Mouse (Mus musculus) gastrocnemius, adult 2 months (tissue): ENCODE measurements around the gene Dip2a. TPM values are rescaled to one million over a fixed set of nuclear protein-coding genes. Genes with fewer than 3 reads are reported as not detected.

Experiments used
- DNase-seq: peaks from one replicate; pipeline ENCODE4 v3.0.0; 2022
- H3K27ac ChIP-seq: fragments of 200-600 bp; 2 replicates; pipeline ENCODE4 v1.8.1; 2022; ENCODE audit warnings: mild to moderate bottlenecking
- H3K4me3 ChIP-seq: fragments of 200-600 bp; 2 replicates; pipeline ENCODE4 v1.8.1; 2022; ENCODE audit warnings: mild to moderate bottlenecking, moderate library complexity
- CTCF ChIP-seq: fragments of 200-600 bp; IDR thresholded peaks from 2 replicates; pipeline ENCODE4 v1.8.1; 2022; ENCODE audit warnings: antibody characterized with exemption, mild to moderate bottlenecking, moderate library complexity
- intact Hi-C: fragments of 180-260 bp; cut with DNase I; formaldehyde crosslinking; loops from one replicate; pipeline ENCODE4 v1.15.1; 2025
- total RNA-seq, 2 experiments: library from RNA; stranded (reverse); gene quantifications; 2 replicates each; pipeline ENCODE4 v1.2.3; 2021

Dip2a gene
- total RNA-seq, 2 experiments from 2014 or later, result 3.8 to 5.0 TPM

GRCm38 (mm10) chr10:76346589-76346988, 1.5 kb upstream of the Dip2a start:
- intact Hi-C loops, result loop anchor here (5.0 kb wide), 1 partner anchor 66 kb away; no protein-coding TSS in a partner anchor
- Histone ChIP-seq H3K4me3 (peak overlapping the region; percentile 91), H3K27ac (no peak overlapping the region)
- peak; percentile 58 for DNase-seq
- TF ChIP-seq CTCF, result peak; percentile 69

GRCm38 (mm10) chr10:76346043-76346491, 976 bp upstream of the Dip2a start:
- intact Hi-C loops, result loop anchor here (5.0 kb wide), 1 partner anchor 66 kb away; no protein-coding TSS in a partner anchor
- peak overlapping the region; percentile 91 for H3K4me3 ChIP-seq
- no peak for TF ChIP-seq CTCF
- H3K27ac ChIP-seq, result peak overlapping the region; percentile 85
- DNase-seq, result no peak

- intact Hi-C loops, result loop anchor here (5.0 kb wide), 1 partner anchor 67 kb away; no protein-coding TSS in a partner anchor
- TF ChIP-seq CTCF, result no peak
- Histone ChIP-seq H3K27ac (peak overlapping the region; percentile 85), H3K4me3 (peak overlapping the region; percentile 91)
- no peak for DNase-seq
Measured at GRCm38 (mm10) chr10:76345540-76345902, 430 bp upstream of the Dip2a start.

GRCm38 (mm10) chr10:76334350-76334749, 10.7 kb downstream of the Dip2a start:
- intact Hi-C loops, result loop anchor here (10.0 kb wide), 1 partner anchor 170 kb away; no protein-coding TSS in a partner anchor
- Histone ChIP-seq H3K4me3 (no peak overlapping the region), H3K27ac (no peak overlapping the region)
- no peak for DNase-seq
- TF ChIP-seq CTCF, result no peak

GRCm38 (mm10) chr10:76332040-76332439, 13.1 kb downstream of the Dip2a start:
- Histone ChIP-seq H3K27ac (no peak overlapping the region), H3K4me3 (no peak overlapping the region)
- intact Hi-C loops, result loop anchor here (10.0 kb wide), 1 partner anchor 173 kb away; no protein-coding TSS in a partner anchor
- DNase-seq, result no peak
- TF ChIP-seq CTCF, result no peak

GRCm38 (mm10) chr10:76329093-76329492, 16.0 kb downstream of the Dip2a start:
- TF ChIP-seq CTCF, result no peak
- DNase-seq, result no peak
- intact Hi-C loops, result no loop called here
- no peak overlapping the region for H3K27ac ChIP-seq
- H3K4me3 ChIP-seq, result no peak overlapping the region

GRCm38 (mm10) chr10:76328574-76328973, 16.5 kb downstream of the Dip2a start:
- intact Hi-C loops, result no loop called here
- DNase-seq, result no peak
- no peak for TF ChIP-seq CTCF
- H3K4me3 ChIP-seq, result no peak overlapping the region
- no peak overlapping the region for H3K27ac ChIP-seq

GRCm38 (mm10) chr10:76326304-76327006, 18.6 kb downstream of the Dip2a start:
- DNase-seq, result peak; percentile 66
- TF ChIP-seq CTCF, result peak; percentile 70
- no peak overlapping the region for H3K27ac ChIP-seq
- intact Hi-C loops, result loop anchor here (1.0 kb wide), 1 partner anchor 97 kb away; no protein-coding TSS in a partner anchor
- no peak overlapping the region for H3K4me3 ChIP-seq

- no peak overlapping the region for H3K4me3 ChIP-seq
- intact Hi-C loops, result no loop called here
- no peak overlapping the region for H3K27ac ChIP-seq
- TF ChIP-seq CTCF, result no peak
- DNase-seq, result no peak
Measured at GRCm38 (mm10) chr10:76317623-76318022, 27.5 kb downstream of the Dip2a start.

- TF ChIP-seq CTCF, result no peak
- intact Hi-C loops, result no loop called here
- Histone ChIP-seq H3K27ac (peak overlapping the region; percentile 5; the same call in 1 of the 2 replicates), H3K4me3 (no peak overlapping the region)
- no peak for DNase-seq
Measured at GRCm38 (mm10) chr10:76316194-76316593, 28.9 kb downstream of the Dip2a start.

- no peak for TF ChIP-seq CTCF
- intact Hi-C loops, result no loop called here
- DNase-seq, result no peak
- Histone ChIP-seq H3K27ac (no peak overlapping the region), H3K4me3 (no peak overlapping the region)
Measured at GRCm38 (mm10) chr10:76306738-76307137, 38.4 kb downstream of the Dip2a start.

GRCm38 (mm10) chr10:76300133-76300532, 45.0 kb downstream of the Dip2a start:
- Histone ChIP-seq H3K4me3 (no peak overlapping the region), H3K27ac (no peak overlapping the region)
- no peak for DNase-seq
- intact Hi-C loops, result no loop called here
- no peak for TF ChIP-seq CTCF

GRCm38 (mm10) chr10:76293222-76293621, 51.9 kb downstream of the Dip2a start:
- no peak overlapping the region for H3K27ac ChIP-seq
- intact Hi-C loops, result no loop called here

More at GRCm38 (mm10) chr10:76293222-76293621, 51.9 kb downstream of the Dip2a start:
- DNase-seq, result no peak
- TF ChIP-seq CTCF, result no peak
- no peak overlapping the region for H3K4me3 ChIP-seq
